Mouse (Mus musculus) T-cell, adult 2 months (primary cell): ENCODE measurements at regions not wholly inside any gene's neighbourhood (a gene's known extent, or its start where the extent isn't known, plus 50 kb on each side); places are given as distances from the start of the nearest gene placed in this dataset.

ENCODE experiments used
- DNase-seq: peaks from one replicate; pipeline ENCODE4 v3.0.0; 2022; ENCODE audit warnings: low spot score

DNA sequence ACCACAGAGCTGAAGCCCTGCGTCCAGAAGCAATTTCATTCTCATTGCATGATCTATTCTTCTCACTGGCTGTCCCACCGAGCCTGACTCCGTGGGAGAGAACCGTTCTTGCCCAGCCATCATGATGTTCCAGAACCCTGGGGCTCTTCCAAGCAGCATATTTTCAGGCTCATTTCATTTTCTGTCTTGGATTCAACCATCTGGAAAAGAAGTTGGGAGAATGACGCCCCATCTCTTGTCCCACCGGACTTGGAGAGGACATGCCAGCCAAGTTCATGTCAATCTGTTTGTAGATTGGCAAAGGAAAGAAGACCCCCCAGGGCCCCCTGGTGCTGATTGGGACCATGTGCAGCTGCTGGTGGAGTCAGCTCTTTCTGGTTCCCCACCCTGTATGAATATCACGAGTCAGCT is 1400.5 kb upstream of the Lrrc6 start:
- DNase-seq: no peak

DNA sequence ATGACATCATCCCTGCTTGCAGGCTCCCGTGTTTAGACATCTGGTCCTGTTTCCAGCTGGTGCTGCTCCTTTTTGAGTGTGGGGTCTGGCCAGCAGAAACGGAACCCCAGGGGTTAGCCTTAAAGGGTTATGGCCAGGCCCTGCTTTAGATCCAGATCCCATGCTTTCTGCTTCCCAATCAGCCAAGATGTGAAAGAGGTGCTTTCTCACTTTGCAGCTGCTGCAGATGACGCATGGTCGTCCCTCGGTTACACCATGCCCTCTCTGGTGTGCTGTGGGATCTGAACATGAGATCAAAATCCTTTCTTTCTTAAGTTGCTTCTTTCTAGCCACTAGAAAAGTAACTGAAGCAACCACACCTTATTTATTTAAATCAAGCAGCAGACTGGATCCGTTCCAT is 1399.1 kb upstream of the Lrrc6 start:
- DNase-seq: no peak

DNA sequence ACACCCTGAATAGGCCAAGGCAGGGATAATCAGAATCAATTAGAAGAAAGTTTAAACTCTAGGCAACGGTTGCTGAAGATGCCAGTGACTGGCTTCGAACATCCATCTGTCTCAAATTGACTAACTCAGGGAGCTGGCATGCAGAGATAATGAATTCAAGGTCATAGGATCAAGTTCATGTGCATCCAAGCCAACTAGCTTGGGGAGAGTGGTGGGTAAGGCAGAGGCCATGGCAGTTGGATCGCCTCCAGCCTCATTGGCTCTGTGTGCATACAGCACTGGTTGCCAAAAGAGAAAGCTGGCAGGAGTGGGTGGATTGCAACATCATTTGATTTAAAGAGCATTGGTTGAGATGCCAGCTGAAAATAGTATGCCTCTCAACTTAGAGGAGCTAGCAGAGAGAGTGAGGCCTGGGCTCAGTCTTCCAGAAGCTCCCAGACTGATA is 1398.3 kb upstream of the Lrrc6 start:
- DNase-seq: no peak

DNA sequence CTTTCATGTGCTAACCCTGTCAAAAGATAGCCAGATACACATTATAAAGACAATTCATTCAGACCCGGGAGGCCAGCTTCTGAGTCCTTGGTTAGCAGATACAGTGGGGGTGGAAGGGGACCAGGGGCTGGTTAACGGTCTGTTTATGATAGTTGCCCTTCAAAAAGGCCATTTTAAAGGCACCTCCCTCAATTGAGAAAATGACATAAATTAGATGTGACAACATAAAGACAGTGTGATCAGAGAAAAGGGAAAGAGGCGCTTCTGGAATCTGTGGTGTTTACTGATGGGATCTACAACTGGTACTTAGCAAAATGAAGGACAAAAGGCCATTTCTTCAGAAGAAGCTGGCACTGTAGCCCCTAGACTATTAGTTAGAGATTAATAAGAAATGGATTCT is 1391.4 kb upstream of the Lrrc6 start:
- no peak for DNase-seq

DNA sequence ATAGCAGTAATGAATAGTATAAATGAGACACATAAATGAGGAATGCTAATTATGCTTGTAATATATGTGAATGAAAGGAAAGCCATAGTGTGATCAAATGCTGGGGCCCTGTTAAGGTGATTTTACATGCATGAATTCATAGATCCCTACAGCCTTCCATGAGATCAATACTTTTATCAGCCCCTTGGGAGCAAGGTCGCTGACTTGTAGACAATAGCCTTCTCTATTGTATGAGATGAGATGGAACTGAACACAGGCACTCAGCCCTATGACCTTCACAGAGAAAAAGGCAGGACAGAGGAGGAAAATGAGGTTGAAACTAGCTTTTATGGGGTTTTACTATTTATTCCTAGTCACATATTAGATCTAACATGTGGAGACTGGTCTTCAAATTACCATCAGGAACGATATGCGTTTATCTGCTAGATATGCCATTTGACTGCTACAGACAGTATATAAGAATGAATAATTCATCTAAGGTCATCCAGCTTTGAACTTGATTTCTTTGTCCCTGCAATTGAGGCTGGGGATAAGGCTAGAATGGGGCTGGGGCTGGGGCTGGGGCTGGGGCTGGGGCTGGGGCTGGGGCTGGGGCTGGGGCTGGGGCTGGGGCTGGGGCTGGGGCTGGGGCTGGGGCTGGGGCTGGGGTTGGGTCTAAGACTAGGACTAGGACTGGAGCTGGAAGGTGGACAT is 1390.0 kb upstream of the Lrrc6 start:
- no peak for DNase-seq

DNA sequence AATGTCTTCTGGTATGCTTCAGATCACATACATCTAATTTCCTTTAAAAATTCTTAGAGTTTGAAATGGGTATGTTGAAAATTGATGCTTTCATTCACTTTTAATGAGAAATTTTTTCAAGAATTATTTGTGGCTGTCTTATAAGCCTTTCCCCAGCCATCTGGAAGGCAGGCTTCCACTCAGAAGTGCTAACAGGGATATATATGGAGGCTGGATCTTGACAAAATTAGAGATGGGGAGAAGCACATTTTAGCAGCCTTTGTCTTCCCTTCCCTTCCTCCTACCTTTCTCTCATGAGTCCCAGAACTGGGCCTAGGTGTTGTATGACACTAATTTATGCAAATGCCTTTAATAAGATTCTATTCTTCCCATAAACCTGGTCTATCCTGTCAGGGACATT is 1387.8 kb upstream of the Lrrc6 start:
- no peak for DNase-seq

DNA sequence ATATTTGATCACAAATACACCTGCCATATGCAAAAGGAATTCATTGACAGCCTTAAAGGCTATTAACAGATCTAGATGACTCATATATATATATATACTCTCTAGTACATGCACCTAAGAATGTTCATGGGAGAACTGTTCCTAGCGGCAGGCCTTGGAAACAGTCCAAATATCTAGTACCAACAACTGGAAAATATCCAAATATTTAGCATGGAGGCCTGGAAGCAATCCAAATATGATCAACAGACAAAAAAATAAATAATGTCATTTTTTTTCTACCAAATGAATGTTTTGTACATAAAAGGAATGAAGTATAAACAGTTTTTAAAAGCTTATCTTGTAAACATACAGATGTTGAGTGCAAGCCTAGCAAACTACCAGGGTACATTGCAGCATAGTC is 1354.6 kb upstream of the Lrrc6 start:
- no peak for DNase-seq

DNA sequence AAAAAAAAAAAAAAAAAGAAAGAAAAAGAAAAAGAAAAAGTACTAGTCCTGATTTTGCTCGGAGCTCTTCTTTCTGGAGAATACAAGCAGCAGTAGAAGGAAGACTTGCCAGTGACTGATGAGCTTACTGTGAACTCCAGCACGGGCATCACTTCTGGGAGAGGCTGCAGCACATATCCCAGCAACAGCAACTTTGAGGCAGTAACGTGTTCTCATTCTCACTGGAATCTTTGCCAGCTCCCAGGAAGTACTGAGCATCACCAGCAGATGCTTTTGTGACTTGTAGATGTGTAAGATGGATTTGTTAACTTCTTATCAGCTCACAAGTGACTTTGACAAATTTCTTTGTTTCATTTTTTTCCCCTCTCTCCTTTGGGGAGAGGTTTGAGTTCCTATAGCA is 1349.4 kb upstream of the Lrrc6 start:
- DNase-seq: no peak

DNA sequence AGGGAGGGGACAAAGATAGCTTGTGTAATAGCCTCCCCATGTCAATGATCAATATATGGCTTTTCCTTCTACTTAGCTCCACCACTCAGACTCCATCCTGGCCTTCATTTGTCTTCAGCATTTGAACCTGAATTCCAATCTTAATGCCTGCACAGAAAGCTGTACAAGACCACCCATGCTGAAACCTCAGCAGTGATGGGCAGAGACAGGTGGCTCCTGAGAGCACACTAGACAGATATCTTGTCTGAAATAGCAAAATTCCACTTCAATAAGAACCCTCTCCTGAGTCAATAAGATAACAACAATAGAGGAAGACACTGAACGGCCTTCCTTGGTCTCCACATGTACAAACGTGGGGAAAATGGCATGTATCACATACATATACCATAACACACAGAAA is 1345.0 kb upstream of the Lrrc6 start:
- no peak for DNase-seq

DNA sequence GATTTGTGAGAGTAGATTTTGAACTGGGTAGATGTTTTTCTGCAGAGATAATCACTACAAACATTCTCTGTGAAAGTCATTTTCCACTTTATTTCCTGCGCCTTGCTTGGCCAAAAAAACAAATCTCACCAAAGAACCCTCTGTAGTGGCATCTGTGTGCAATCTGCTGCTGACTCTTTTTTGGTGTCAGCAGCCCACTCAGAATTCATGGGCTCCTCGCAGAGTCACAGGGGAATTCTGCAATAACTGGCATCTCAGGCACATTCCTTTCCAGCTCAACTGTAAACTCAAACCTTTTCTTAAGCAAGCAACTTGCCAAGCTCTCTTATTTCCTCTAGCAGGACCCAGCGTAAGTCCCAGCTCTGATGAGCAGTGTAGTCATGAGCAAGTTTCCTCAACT is 1340.0 kb upstream of the Lrrc6 start:
- DNase-seq: no peak

DNA sequence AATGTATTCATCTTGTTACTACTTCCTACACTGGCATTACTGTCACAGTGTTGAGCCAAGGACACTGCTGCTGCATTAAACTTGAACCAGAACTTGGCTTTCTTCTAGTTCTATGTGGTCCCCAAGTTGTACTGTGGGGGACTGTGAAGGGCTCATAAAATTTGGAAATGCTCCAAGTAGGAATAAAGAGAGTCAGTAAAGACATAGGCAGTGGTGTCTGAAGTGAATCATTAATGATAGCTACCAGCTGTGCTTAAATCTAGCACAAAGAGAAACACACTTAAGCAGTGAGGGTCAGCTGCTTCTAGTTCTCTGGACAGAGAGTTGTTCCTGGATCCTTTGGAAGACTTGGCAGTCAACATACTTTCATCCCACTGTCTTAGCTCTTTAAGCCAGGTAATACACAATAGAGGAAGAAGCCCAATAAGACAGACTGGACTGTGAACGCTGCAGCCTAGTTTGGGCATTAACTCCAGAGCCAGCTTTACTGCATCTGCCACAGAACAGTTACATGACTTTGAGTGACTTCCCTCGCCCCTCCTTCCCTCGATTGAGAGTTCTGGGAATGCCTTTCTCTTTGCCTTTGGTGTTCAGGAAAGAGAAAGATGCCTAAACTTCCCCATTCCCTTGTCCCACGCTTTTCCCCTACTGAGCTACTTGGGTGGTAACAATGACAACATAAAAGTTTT is 1325.2 kb upstream of the Lrrc6 start:
- no peak for DNase-seq

DNA sequence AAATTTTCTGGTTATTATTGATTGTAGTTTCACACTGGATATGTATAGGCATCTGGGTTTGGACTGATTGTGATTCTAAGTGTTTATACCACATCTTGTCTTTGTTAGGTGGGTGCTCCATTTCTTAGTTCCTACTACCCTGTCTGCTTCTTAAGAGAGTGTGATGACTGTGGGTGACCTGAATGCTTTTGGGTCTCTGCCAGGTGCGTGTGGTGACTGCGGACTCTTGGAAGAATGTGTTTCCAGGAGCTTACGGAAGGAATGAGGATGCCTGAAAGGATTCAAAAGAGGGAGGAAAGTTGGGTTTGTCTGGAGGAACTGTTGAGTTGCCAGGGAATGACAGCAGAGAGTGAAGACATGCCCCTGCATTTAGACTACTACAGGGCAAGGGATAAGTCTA is 1322.5 kb upstream of the Lrrc6 start:
- DNase-seq: no peak

DNA sequence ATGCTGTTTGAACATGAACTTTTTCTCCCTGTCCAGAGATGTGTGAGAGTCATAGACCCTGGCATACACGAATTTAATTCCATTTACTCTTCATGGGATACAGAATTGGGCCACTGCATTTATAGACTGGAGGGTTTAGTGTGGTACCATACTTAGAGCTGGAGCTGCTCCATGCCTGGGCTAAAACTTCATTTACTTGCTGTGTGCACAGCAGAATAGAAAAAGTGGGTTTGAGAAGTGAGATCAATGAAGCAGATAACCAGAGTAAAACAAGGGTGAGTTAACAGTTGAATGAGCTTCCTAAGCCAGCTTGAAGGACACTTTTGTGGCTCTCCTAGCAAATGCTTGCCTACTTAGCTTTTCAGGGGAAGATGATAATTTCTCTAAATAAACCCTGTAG is 1299.2 kb upstream of the Lrrc6 start:
- no peak for DNase-seq

DNA sequence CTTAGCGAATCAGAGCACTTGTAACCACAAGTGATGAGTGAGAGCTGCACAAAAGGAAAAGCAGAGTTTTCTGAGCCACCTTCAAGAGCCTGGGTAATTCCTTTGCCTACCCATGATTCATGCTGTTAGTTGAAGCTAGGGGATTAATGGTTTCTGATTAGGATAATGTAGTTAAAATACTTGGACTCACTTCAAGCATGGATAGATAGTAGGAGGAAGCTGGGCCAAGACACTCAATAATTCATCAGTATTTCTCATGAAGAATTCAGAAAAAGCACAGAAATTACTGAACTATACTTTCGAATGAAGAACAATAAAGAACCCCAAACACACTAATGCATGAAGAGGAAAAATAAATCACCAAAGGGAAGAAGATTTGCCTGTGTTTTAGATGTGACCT is 1294.9 kb upstream of the Lrrc6 start:
- DNase-seq: no peak

DNA sequence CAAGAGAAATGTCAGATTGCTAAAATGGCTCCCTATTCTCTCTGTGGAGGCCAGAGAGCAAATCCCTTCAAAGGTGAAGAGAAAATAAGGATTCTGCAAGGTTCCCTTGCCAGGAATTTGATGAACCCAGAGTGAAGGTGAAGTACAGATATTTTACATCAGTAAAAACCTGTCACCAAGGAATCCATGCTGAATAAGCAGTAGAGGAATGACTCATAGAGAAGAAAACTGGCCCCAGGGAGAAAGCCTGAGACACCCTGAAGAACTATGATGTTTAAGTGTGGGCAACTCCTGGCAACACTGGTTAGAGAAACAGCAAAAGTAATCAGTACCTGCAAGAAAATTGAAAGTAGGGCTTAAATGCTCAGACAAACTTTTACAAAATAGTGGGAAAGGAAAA is 1292.1 kb upstream of the Lrrc6 start:
- no peak for DNase-seq

DNA sequence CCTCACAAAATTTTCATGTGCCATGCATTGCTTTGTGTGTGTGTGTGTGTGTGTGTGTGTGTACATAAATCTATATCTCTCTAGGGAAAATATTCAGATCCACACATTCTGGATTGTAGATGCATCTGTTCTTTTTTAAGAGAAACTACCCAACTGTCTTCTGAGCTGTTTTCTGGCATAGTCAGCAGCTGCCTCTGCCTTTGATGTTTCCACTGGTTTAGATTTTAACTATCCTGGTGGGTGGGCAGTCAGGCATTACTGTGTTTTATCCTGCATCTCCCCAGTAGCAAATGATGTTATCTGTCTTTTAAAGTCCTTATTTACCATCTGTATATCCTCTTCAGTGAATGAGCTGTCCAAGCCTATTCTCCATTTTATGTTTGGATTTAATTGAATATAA is 1287.9 kb upstream of the Lrrc6 start:
- no peak for DNase-seq

DNA sequence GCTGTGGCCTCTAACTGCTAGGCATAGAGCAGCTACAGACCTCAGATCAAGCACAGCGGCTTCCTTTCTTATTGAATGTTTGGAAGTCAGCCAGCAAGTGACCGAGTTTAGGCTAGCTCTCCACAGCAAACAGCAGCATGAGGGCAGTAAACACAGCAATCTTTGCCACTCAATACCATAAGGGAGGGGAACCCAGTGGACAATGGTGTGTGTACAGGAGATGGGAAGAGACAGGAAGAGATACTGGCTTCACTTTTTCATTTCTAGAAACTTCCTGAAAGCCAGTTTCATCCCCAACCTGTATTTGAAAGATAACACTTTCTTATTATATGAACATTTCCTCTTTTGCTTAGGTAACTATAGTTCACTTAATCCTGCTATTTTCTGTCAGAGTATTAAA is 1284.9 kb upstream of the Lrrc6 start:
- no peak for DNase-seq

DNA sequence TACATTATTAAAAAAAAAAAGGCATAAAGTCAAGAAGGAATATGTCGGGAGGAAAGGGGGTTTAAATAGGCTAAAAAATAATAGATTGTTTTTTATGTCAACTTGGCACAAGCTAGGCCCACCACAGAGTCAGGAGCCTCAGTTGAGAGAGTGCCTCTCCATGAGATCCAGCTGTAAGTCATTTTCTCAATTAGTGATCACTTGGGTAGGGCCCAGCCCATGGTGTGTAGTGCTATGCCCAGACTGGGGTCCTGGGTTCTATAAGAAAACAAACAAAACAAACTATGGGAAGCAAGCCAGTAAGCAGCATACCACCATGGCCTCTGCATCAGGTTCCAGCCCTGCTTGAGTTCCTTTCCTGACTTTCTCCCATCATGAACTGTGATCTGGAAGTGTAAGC is 1283.0 kb upstream of the Lrrc6 start:
- DNase-seq: no peak

DNA sequence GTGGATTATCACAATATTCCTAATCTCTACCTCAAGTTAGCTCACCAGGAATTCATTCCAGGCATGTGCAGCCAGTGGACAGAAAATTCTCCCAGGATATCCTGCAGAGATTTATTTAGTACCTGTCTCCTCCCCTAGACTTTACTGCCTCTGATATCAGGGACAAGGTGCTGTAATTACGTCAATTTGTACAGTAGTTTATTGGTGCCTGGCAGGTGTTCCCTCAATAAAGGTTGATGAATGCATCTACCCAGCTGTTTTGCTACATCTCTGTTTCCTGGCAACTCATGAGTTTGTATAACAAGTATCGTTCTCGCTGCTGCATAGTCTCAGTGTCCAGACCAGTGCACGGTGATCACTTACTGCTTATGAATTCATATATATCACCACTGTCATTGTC is 1281.8 kb upstream of the Lrrc6 start:
- no peak for DNase-seq

DNA sequence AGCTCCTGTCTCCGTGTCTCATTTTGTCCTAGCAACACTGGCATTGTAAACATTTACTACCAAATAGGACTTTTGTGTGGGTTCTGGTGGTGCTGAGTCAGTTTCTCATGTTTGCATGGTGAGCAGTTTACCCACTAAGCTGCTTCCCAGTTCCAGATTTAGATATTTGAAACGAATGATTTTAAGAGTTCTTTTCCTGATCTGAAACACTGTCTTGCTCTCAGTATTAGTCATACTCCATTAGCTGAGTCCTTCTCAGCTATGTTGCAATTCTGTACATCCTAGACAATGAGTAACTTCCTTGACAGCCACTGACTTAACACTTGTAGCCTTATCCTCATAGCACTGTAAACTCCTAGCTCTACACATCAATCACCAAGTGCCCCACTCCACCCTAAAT is 1280.1 kb upstream of the Lrrc6 start:
- no peak for DNase-seq

DNA sequence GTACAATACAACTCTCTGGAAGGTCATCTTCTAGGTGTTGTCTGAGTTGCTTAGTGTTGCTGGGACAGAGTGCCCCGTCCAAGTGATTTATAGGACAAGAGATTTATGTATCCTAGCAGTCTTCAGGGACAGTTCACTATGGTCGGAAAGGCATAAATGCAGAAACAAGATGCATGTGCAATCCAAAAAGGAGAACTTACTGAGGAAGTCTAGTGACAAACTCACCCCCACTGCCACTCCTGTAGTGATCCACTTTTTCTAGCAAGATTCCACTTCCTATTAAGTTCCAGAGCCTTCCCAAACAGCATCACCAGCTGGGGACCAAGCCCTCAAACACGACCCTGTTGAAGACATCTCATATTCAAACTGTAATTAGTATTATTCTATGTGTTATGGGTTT is 1266.9 kb upstream of the Lrrc6 start:
- DNase-seq: no peak

DNA sequence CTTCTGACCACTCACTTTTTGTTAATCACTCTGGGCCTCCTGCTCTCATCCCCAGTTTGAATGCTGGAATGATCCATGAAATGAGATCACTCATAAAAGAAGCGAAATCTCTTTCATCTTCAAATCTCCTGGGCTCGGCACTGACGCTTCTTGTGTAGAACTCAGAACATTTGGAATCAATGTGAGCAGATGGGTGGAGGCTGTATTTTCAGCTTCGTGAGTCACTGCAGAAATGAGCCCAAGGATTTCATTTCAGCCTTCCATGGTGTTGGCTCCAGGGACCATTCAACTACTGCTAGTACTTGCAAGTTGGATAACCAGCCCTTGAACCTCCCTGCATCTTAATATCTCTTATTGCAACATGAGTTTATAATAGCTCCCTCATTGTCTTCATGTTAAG is 1258.5 kb upstream of the Lrrc6 start:
- no peak for DNase-seq

DNA sequence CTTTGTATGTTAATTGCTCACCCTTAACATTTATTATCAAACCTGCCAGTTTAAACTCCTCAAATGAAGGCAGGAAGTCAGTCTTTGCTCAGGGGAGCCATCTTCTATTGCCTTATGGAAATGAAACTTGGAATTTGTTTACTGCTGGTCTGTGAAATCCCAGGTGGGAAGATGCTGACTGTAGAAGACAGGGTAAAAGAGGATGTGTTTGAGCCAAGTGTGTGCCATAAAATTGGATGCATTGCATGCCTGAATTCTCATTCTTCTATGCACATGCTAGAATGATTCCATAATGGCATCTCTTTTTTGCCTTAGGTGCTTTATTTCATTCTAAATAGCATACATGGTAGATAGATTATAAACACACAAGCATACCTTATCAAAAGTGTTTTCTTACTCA is 1249.9 kb upstream of the Lrrc6 start:
- DNase-seq: no peak

DNA sequence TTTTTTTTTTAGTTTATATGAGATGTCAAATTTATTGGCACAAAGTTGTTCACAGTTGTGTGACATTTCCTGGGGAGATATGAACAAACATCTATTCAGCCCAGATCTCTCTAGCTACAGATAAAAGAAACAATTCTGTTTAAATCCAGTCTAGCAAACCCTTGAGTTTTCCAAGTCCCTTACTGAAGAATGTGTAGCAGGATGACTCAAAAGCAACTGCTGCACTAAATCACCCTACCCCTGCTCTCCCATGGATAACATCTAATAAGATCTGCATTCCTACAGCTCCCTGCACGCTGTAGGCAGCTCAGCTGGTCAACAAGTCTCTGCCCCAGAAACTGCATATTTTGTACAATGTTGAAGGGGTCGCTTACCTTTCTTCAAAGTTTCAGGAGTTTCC is 1242.6 kb upstream of the Lrrc6 start:
- DNase-seq: no peak
